Mouse (Mus musculus) neural tube, embryonic 10.5 days (tissue): ENCODE measurements around the gene Cyth3.

ENCODE experiments used
- DNase-seq: peaks from one replicate; pipeline ENCODE4 v3.0.0-alpha.2; 2017; ENCODE audit warnings: low spot score; ENCODE audit errors: extremely low spot score

Gene Cyth3

DNA sequence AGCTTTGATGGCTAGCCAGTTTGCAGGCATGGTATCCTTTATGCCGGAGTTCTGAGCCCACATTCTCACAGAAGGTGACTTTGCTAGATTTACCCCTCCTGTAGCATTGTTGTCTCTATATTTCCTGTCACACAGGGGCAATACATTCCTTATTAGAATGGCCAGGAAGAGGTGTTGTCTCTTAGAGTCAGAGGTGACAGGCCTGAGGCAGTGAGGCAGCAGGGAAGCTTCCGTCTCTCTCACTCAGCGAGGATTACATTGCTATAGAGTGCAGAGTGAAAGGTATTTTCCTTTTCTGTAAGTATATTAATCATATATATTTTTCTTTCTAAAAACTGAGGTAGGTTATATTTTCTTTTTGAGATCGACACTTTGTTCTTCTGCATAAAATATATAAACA lies 11.6 kb downstream of the Cyth3 start:
- no peak for DNase-seq

GRCm38 (mm10) chr5:143634550-143635112 lies 12.4 kb downstream of the Cyth3 start:
- DNase-seq: no peak

DNA sequence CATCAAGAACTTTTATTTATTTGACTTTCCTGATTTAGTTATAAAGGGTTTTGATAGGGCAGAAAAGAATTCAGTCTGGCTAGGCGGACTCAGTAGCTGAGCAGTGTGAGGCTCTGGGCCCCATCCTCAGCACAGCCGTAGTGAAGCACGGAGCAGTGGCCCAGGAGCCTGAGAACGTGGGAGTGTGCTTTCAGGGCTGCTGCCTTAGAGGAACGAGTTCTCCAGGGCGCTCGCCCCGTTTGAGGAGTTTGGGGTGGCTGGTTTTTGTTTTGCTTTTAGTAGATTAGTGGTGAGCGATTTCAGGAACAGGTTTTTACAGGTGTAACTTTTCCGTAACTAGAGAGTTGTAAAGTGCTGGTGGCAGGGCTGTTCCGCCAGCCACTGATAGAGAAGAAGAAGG lies 13.1 kb downstream of the Cyth3 start:
- no peak for DNase-seq

DNA sequence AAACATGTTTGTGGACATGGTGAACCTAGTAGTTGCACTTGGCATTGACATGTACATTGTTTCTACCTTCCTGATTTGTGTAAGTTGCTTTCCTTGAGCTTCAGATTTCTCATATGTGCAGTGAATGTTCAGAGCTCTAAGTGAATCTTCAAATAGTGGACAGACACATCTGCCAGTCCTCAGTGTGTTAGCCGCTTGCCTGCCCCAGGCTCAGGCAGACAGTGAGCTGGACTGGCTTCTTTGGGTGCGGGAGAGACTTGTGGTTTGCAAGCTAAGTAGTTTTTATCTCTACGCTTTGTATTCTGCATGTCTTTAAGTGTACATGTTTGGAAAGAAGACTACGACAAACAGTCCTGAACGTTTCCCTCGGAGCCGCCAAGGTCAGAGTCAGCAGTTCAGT lies 13.9 kb downstream of the Cyth3 start:
- no peak for DNase-seq

- no peak for DNase-seq
Measured at GRCm38 (mm10) chr5:143637832-143638420, 15.7 kb downstream of the Cyth3 start.

DNA sequence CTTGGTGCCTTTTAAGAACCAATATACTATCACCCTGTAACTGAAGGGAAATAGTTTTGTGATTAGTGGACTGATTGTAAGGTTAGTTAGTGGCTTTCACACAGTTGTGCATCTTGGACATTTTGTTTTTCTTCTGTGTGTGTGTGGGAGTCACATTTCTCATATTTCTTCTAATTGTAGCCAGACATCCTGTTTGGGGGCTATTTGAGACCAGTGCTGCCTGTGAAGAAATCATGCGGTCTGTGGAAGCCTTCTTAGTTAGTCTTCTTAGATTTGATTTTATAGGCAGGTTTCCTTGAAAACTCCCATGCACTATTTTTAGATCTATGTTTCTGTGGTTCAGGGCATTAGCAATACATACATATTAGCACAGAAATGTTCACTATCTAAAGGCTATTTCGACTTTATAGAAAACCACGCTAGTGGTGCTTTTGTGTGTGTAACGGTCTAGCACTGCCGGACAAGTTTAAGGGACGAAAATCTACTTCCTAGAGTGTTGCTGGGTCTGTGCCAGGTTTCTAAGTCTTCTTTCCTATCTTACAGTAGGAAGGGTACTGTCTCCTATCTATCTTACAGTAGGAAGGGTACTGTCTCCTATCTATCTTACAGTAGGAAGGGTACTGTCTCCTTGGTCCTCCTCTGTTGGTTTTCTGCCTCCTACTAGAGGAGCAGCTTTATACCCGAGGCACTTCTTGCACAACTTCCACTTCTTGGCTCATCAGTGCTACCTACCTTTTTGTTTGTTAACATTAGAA lies 16.4 kb downstream of the Cyth3 start:
- no peak for DNase-seq

DNA sequence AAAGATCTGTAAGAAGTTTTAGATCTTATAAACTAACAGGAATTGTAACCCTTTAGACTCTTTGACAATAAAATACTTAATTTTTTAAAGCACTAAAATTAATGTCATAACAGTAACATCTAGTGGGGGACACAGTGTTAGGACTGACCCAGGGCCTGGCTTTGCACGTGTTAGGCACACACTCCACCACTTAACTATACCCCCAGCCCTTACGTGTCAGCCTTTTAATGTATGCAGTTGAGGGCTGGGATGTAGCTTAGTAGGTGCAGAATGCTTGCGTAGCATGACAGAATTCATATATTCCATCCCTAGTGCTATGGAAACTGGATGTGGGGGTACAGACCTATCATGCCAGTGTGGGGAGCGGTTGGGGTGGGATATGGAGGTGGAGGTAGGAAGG lies 17.1 kb downstream of the Cyth3 start:
- no peak for DNase-seq

- DNase-seq: no peak
Measured at GRCm38 (mm10) chr5:143639810-143640209, 17.6 kb downstream of the Cyth3 start.

DNA sequence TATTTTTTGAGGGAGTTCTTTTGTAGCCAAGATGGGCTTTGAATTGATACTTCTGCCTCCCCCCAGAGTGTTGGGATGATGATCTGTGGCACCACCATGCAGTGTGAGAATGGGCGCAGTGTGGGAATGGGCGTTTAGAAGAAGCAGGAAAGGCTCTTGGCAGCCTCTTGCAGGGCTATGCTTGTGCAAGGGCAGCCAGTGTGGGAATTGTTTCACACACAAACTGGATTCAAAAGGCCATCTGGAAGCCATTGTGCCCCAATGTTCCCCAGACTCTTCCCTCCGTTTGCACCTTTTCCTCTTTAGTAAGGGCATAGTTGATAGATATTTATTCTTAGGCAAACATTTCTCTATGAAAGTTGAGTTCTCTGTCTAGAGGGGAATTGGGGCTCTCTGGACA lies 19.3 kb downstream of the Cyth3 start:
- DNase-seq: no peak

GRCm38 (mm10) chr5:143642262-143642831 lies 20.1 kb downstream of the Cyth3 start:
- no peak for DNase-seq

GRCm38 (mm10) chr5:143645976-143646375 lies 23.7 kb downstream of the Cyth3 start:
- no peak for DNase-seq

DNA sequence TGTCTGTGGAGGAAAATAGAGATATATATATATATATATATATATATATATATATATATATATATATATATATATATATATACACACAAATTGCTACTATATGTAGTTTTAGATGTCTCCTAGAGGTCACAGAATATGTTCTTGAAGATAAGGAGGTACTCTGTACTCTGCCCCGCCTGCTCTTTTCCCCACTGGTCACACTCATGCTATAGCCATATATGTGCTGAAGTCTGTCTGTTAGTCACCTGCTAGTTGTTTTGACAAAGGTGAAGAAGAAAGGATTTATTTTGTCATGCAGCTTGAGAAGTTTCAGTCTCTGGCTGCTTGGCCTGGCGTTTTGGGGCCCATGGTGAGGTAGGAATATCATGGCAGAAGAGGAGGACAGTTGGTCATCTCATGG lies 25.2 kb downstream of the Cyth3 start:
- no peak for DNase-seq

DNA sequence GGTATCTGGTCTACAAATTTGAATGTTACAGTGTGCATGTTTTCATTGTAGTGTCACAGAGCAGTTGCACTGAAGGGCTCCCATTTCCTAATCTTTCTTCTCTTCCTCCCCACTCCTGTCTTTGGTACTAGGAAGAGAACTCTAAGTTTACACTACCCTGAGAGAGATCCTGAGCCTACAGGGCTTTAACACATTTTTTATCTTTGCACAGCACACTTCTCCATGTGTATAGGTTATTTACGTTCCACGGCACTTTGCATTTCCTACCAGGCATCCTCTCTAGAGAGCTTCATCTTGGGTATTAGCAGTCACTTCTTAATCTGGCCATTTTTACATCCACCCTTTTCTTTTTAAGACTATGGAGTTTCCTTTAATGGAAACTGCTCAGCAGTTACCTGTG lies 25.8 kb downstream of the Cyth3 start:
- DNase-seq: no peak

GRCm38 (mm10) chr5:143649168-143649567 lies 26.9 kb downstream of the Cyth3 start:
- DNase-seq: no peak

DNA sequence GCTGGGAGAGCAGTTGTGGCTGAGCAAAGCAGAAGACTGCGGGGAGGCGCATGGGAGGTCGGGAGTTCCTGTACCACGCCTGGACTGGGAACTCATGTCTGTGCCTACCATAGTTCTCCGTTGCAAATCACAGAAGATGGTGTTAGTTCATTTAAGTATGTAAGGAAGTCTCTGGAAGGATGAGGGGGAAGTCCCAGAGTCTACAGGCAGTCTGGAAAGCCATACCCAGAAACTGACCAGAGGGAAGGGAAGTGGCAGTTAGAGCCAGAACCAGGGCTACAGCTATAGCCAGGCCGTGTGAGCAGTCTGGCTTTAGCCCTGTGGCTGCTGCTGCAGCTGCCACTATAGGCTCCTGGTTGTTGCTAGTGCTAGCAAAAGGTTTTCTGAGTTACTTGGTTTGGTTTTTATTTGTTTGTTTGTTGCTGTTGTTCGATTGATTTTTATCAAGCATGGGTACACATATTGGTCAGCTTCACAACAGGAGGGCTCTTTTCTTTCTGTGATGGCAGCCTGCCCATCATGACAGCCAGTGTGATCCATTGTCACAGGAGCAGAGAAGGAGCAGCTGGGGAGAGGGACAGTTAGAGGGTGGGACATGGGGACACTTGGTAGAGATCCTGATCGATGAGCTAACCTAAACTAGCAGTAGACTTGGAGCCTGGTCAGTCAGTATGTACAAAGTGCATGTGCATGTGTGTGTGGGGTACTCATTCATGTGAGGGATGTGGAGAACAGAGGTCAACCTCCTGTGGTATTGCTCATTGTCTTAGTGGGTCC lies 29.8 kb downstream of the Cyth3 start:
- DNase-seq: no peak

GRCm38 (mm10) chr5:143653497-143653896 lies 31.2 kb downstream of the Cyth3 start:
- DNase-seq: no peak

- DNase-seq: peak; percentile 52
Measured at GRCm38 (mm10) chr5:143654670-143655510, 32.6 kb downstream of the Cyth3 start.

DNA sequence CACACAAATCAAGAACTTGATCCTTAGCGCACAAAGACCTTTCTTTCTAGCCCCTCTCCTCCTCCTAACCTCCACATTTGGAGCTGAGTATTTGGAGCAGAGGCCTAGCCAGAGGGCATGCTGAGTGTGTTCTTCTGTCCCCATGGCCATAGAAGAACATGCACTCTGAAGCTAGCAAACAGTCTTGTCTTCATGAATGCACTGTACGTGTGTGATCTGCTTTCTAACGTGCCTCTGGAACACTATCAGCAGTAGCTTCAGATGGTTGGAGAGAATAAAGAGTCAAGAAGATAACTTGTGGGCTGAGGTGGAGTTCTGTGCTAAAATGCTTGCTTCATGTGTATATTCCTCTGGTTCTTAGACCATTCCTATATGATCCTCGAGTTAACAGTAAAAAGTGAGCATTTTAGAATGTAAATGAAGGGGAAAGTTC lies 33.3 kb downstream of the Cyth3 start:
- DNase-seq: no peak

- peak; percentile 49 for DNase-seq
Measured at GRCm38 (mm10) chr5:143656708-143657245, 34.5 kb downstream of the Cyth3 start.

DNA sequence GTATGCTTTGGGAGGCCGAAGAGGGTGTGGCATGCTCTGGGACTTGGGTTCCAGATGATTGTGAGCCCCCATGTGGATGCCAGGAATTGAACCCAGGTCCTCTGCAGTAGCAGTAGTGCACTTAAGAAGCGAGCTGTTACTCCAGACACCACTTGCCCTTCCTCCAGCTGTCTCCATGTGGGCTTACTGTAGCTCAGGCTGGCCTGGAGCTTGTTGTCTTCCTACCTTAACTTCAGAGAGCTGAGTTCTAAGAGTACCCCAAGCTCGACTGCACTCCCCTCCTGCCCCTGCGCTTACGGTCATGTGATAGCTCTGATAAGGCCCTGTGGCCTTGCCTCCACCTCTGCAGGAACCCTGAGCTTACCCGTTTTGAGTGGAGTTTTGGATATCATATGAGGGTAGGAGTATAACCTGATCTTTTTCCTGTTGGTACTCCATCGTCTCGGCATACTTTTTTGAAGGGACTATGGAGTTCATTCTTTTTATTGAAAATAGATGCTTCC lies 36.8 kb downstream of the Cyth3 start:
- no peak for DNase-seq
